Mouse (Mus musculus): ENCODE results near the gene Foxi1. TPM values are rescaled to one million over a fixed set of nuclear protein-coding genes. Genes with fewer than 3 reads are reported as not detected.
"Not testable (repeated sequence)": the region's sequence is repeated elsewhere in the genome, so short reads cannot be mapped to it uniquely, and the experiment has no call there.

Foxi1 gene
- not detected for total RNA-seq (2021)
- long read RNA-seq, experiment 1, result 0 reads
- long read RNA-seq, experiment 2, result 0 reads

- no peak for DNase-seq (ENCODE audit: low spot score in 2 of 2)
These were observed at the start of gene Foxi1 for GRCm38 (mm10) chr11:34207989-34208388. Gene Foxi1 (minus strand): TSS chr11:34208089.

- DNase-seq (ENCODE audit: low spot score in 2 of 2), result no peak
These were observed 35.1 kb upstream of the Foxi1 start for GRCm38 (mm10) chr11:34242979-34243378.

- no peak for DNase-seq (ENCODE audit: low spot score in 2 of 2)
These were observed 32.4 kb upstream of the Foxi1 start for GRCm38 (mm10) chr11:34240252-34240651.

GRCm38 (mm10) chr11:34239691-34240090, 31.8 kb upstream of the Foxi1 start:
- no peak for DNase-seq (ENCODE audit: low spot score in 2 of 2)

- DNase-seq (ENCODE audit: low spot score in 2 of 2), result no peak
These were observed 29.0 kb upstream of the Foxi1 start for GRCm38 (mm10) chr11:34236885-34237284.

GRCm38 (mm10) chr11:34236091-34236759, 28.3 kb upstream of the Foxi1 start:
- DNase-seq (ENCODE audit: low spot score in 2 of 2), result no peak

GRCm38 (mm10) chr11:34228758-34229364, 21.0 kb upstream of the Foxi1 start:
- peak in 1 of 2 experiments; percentile 48 for DNase-seq (ENCODE audit: low spot score in 2 of 2)

GRCm38 (mm10) chr11:34227180-34227579, 19.3 kb upstream of the Foxi1 start:
- no peak for DNase-seq (ENCODE audit: low spot score in 2 of 2)

- not testable (repeated sequence) for DNase-seq (ENCODE audit: low spot score in 2 of 2)
These were observed 12.7 kb upstream of the Foxi1 start for GRCm38 (mm10) chr11:34220596-34220995.

GRCm38 (mm10) chr11:34212853-34213252, 5.0 kb upstream of the Foxi1 start:
- peak in 1 of 2 experiments; percentile 52 for DNase-seq (ENCODE audit: low spot score in 2 of 2)

- no peak for DNase-seq (ENCODE audit: low spot score in 2 of 2)
These were observed 5.1 kb downstream of the Foxi1 start for GRCm38 (mm10) chr11:34202769-34203168.

- no peak for DNase-seq (ENCODE audit: low spot score in 2 of 2)
These were observed 12.7 kb downstream of the Foxi1 start for GRCm38 (mm10) chr11:34195142-34195541.

GRCm38 (mm10) chr11:34194158-34194941, 13.5 kb downstream of the Foxi1 start:
- no peak for DNase-seq (ENCODE audit: low spot score in 2 of 2)

- no peak for DNase-seq (ENCODE audit: low spot score in 2 of 2)
These were observed 14.2 kb downstream of the Foxi1 start for GRCm38 (mm10) chr11:34193658-34194057.

- DNase-seq (ENCODE audit: low spot score in 2 of 2), result no peak
These were observed 23.6 kb downstream of the Foxi1 start for GRCm38 (mm10) chr11:34184266-34184665.

- peak in 1 of 2 experiments; percentile 42 for DNase-seq (ENCODE audit: low spot score in 2 of 2)
These were observed 26.4 kb downstream of the Foxi1 start for GRCm38 (mm10) chr11:34181214-34182117.

- no peak for DNase-seq (ENCODE audit: low spot score in 2 of 2)
These were observed 29.1 kb downstream of the Foxi1 start for GRCm38 (mm10) chr11:34178752-34179151.

- DNase-seq (ENCODE audit: low spot score in 2 of 2), result no peak
These were observed 31.5 kb downstream of the Foxi1 start for GRCm38 (mm10) chr11:34176371-34176770.

GRCm38 (mm10) chr11:34171221-34171620, 36.7 kb downstream of the Foxi1 start:
- DNase-seq (ENCODE audit: low spot score in 2 of 2), result no peak

- peak in 1 of 2 experiments; percentile 32 for DNase-seq (ENCODE audit: low spot score in 2 of 2)
These were observed 38.4 kb downstream of the Foxi1 start for GRCm38 (mm10) chr11:34169464-34169894.

- DNase-seq (ENCODE audit: low spot score in 2 of 2), result no peak
These were observed 41.5 kb downstream of the Foxi1 start for GRCm38 (mm10) chr11:34166392-34166791.

All from gastrocnemius, postnatal 4 days (tissue).